Mouse (Mus musculus): Measurements from ENCODE around the gene Cacna1e. TPM values are rescaled to one million over a fixed set of nuclear protein-coding genes. Genes with fewer than 3 reads are reported as not detected.

The Cacna1e gene
- polyA plus RNA-seq, 1 experiment from 2014 or later, result 0.19 TPM

GRCm38 (mm10) chr1:154602531-154602930, 281.8 kb downstream of the Cacna1e start:
- ATAC-seq (no peak), DNase-seq (ENCODE audit: low spot score) (no peak)
- Histone ChIP-seq H3K27ac (ENCODE audit: low read length) (no peak overlapping the region), H3K4me1 (ENCODE audit: insufficient read depth, low read depth, low read length) (no peaks in the 10 kb centered on the region), H3K36me3 (ENCODE audit: insufficient read depth, low read length) (no peaks in the 10 kb centered on the region), H3K9me3 (ENCODE audit: low read length) (no peaks in the 10 kb centered on the region), H3K9ac (replicated peaks; ENCODE audit: low read depth) (no peak overlapping the region), H3K27me3 (replicated peaks; ENCODE audit: insufficient read depth, low read length) (no peaks in the 10 kb centered on the region), H3K4me3 (ENCODE audit: low read depth, low read length) (no peak overlapping the region), H3K4me2 (replicated peaks; ENCODE audit: low read depth, low read length) (no peak overlapping the region)
- 90% methylated on average over 1 of the region's 1 CpGs for WGBS
- TF ChIP-seq EP300 (IDR thresholded peaks at IDR 0.05), result no peak

GRCm38 (mm10) chr1:154582516-154582915, 301.8 kb downstream of the Cacna1e start:
- Histone ChIP-seq H3K9ac (replicated peaks; ENCODE audit: low read depth) (no peak overlapping the region), H3K36me3 (ENCODE audit: insufficient read depth, low read length) (no peaks in the 10 kb centered on the region), H3K9me3 (ENCODE audit: low read length) (no peaks in the 10 kb centered on the region), H3K4me2 (replicated peaks; ENCODE audit: low read depth, low read length) (no peak overlapping the region), H3K27me3 (replicated peaks; ENCODE audit: insufficient read depth, low read length) (no peaks in the 10 kb centered on the region), H3K4me1 (ENCODE audit: insufficient read depth, low read depth, low read length) (no peaks in the 10 kb centered on the region), H3K4me3 (ENCODE audit: low read depth, low read length) (no peak overlapping the region), H3K27ac (ENCODE audit: low read length) (no peak overlapping the region)
- TF ChIP-seq EP300 (IDR thresholded peaks at IDR 0.05) (no peak), CTCF (IDR thresholded peaks at IDR 0.05) (no peak)
- 88% methylated on average over 3 of the region's 3 CpGs for WGBS
- no peak for DNase-seq (ENCODE audit: low spot score)
- ATAC-seq, result no peak

GRCm38 (mm10) chr1:154579929-154580328, 304.4 kb downstream of the Cacna1e start:
- WGBS, result 68% methylated on average over 2 of the region's 2 CpGs
- Histone ChIP-seq H3K27ac (ENCODE audit: low read length) (no peak overlapping the region), H3K9ac (replicated peaks; ENCODE audit: low read depth) (no peak overlapping the region), H3K27me3 (replicated peaks; ENCODE audit: insufficient read depth, low read length) (no peaks in the 10 kb centered on the region), H3K4me2 (replicated peaks; ENCODE audit: low read depth, low read length) (no peak overlapping the region), H3K4me1 (ENCODE audit: insufficient read depth, low read depth, low read length) (no peaks in the 10 kb centered on the region), H3K4me3 (ENCODE audit: low read depth, low read length) (no peak overlapping the region), H3K36me3 (ENCODE audit: insufficient read depth, low read length) (no peaks in the 10 kb centered on the region), H3K9me3 (ENCODE audit: low read length) (no peaks in the 10 kb centered on the region)
- TF ChIP-seq CTCF (IDR thresholded peaks at IDR 0.05) (no peak), EP300 (IDR thresholded peaks at IDR 0.05) (no peak)
- ATAC-seq, result no peak
- no peak for DNase-seq (ENCODE audit: low spot score)

GRCm38 (mm10) chr1:154578748-154579147, 305.6 kb downstream of the Cacna1e start:
- H3K4me3 ChIP-seq (ENCODE audit: low read depth, low read length), result no peak overlapping the region
- TF ChIP-seq CTCF (IDR thresholded peaks at IDR 0.05) (no peak), EP300 (IDR thresholded peaks at IDR 0.05) (peak; percentile 69)
- no peak overlapping the region for H3K27ac ChIP-seq (ENCODE audit: low read length)
- WGBS, result 59% methylated on average over 4 of the region's 4 CpGs
- H3K4me1 ChIP-seq (ENCODE audit: insufficient read depth, low read depth, low read length), result no peaks in the 10 kb centered on the region
- H3K4me2 ChIP-seq (replicated peaks; ENCODE audit: low read depth, low read length), result no peak overlapping the region
- no peaks in the 10 kb centered on the region for H3K36me3 ChIP-seq (ENCODE audit: insufficient read depth, low read length)
- H3K27me3 ChIP-seq (replicated peaks; ENCODE audit: insufficient read depth, low read length), result no peaks in the 10 kb centered on the region
- no peak overlapping the region for H3K9ac ChIP-seq (replicated peaks; ENCODE audit: low read depth)
- DNase-seq (ENCODE audit: low spot score) (peak; percentile 5), ATAC-seq (peak; percentile 52; the same call in 1 of the 2 replicates)
- no peaks in the 10 kb centered on the region for H3K9me3 ChIP-seq (ENCODE audit: low read length)

- Histone ChIP-seq H3K4me3 (ENCODE audit: low read depth, low read length) (no peak overlapping the region), H3K27ac (ENCODE audit: low read length) (no peak overlapping the region), H3K4me2 (replicated peaks; ENCODE audit: low read depth, low read length) (no peak overlapping the region), H3K4me1 (ENCODE audit: insufficient read depth, low read depth, low read length) (no peaks in the 10 kb centered on the region), H3K27me3 (replicated peaks; ENCODE audit: insufficient read depth, low read length) (no peaks in the 10 kb centered on the region), H3K9me3 (ENCODE audit: low read length) (no peaks in the 10 kb centered on the region), H3K9ac (replicated peaks; ENCODE audit: low read depth) (no peak overlapping the region), H3K36me3 (ENCODE audit: insufficient read depth, low read length) (no peaks in the 10 kb centered on the region)
- ATAC-seq (no peak), DNase-seq (ENCODE audit: low spot score) (no peak)
- TF ChIP-seq CTCF (IDR thresholded peaks at IDR 0.05), result no peak
- TF ChIP-seq EP300 (IDR thresholded peaks at IDR 0.05), result no peak
- 42% methylated on average over 2 of the region's 2 CpGs for WGBS
These were observed 307.9 kb downstream of the Cacna1e start for GRCm38 (mm10) chr1:154576418-154576817.

GRCm38 (mm10) chr1:154566026-154566425, 318.3 kb downstream of the Cacna1e start:
- Histone ChIP-seq H3K27ac (ENCODE audit: low read length) (no peak overlapping the region), H3K9ac (replicated peaks; ENCODE audit: low read depth) (no peak overlapping the region), H3K36me3 (ENCODE audit: insufficient read depth, low read length) (no peaks in the 10 kb centered on the region), H3K4me2 (replicated peaks; ENCODE audit: low read depth, low read length) (no peak overlapping the region), H3K27me3 (replicated peaks; ENCODE audit: insufficient read depth, low read length) (no peaks in the 10 kb centered on the region), H3K4me1 (ENCODE audit: insufficient read depth, low read depth, low read length) (no peaks in the 10 kb centered on the region), H3K4me3 (ENCODE audit: low read depth, low read length) (no peak overlapping the region), H3K9me3 (ENCODE audit: low read length) (no peaks in the 10 kb centered on the region)
- ATAC-seq (no peak), DNase-seq (ENCODE audit: low spot score) (no peak)
- 68% methylated on average over 6 of the region's 6 CpGs for WGBS
- no peak for TF ChIP-seq EP300 (IDR thresholded peaks at IDR 0.05)
- TF ChIP-seq CTCF (IDR thresholded peaks at IDR 0.05), result no peak

GRCm38 (mm10) chr1:154555811-154556210, 328.5 kb downstream of the Cacna1e start:
- TF ChIP-seq EP300 (IDR thresholded peaks at IDR 0.05) (no peak), CTCF (IDR thresholded peaks at IDR 0.05) (no peak)
- no peak overlapping the region for H3K4me3 ChIP-seq (ENCODE audit: low read depth, low read length)
- H3K4me2 ChIP-seq (replicated peaks; ENCODE audit: low read depth, low read length), result no peak overlapping the region
- WGBS, result 27% methylated on average over 1 of the region's 1 CpGs
- ATAC-seq (no peak), DNase-seq (ENCODE audit: low spot score) (no peak)
- H3K27ac ChIP-seq (ENCODE audit: low read length), result no peak overlapping the region
- H3K9me3 ChIP-seq (ENCODE audit: low read length), result no peaks in the 10 kb centered on the region
- H3K36me3 ChIP-seq (ENCODE audit: insufficient read depth, low read length), result no peaks in the 10 kb centered on the region
- H3K9ac ChIP-seq (replicated peaks; ENCODE audit: low read depth), result no peak overlapping the region
- H3K4me1 ChIP-seq (ENCODE audit: insufficient read depth, low read depth, low read length), result no peaks in the 10 kb centered on the region
- H3K27me3 ChIP-seq (replicated peaks; ENCODE audit: insufficient read depth, low read length), result no peaks in the 10 kb centered on the region

All from lung, postnatal 0 days (tissue).